Mouse (Mus musculus) 3134 (cell line): ENCODE measurements around the gene Arrdc5.

Source experiments
- DNase-seq: peaks from one replicate; pipeline ENCODE4 v3.0.0-alpha.2; 2011; ENCODE audit warnings: low spot score; ENCODE audit not compliant: insufficient read length; ENCODE audit errors: extremely low read depth

Gene Arrdc5

DNA sequence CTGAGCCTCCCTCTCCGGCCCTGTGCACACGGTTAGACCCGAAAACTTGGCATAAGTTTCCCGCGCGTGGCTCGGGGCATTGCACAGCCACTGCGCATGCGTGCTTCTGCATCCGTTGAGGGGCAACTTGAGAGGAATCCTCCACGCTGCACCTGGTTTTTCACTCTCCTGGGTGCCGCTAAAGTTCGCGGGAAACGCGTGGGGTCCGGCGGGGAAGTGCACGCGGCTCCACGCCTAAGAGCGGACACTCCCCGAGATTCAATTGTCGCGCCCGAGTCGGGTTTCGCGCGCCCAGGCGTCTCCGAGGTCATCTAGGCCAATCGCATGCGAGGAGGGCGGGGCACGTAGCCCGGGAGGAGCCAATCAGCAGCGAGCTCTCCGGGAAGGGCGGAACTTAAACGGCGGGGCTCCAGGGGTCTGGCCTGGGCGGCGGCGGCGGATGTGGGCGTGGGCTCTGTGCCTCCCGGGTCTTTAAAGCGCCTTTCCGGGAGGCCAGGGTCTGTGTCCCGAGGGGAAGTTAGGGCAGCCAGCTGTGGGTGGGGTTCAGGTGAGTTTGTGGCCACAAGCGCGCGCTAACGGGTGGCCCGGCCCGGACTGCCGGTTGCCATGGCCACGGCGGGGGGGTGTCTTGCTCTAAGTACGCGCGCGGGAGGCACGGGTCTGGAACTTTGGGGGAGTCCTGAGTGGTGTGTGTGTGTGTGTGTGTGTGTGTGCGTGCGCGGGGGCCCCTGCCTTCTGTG is 3.9 kb upstream of the Arrdc5 start:
- peak; percentile 97 for DNase-seq

DNA sequence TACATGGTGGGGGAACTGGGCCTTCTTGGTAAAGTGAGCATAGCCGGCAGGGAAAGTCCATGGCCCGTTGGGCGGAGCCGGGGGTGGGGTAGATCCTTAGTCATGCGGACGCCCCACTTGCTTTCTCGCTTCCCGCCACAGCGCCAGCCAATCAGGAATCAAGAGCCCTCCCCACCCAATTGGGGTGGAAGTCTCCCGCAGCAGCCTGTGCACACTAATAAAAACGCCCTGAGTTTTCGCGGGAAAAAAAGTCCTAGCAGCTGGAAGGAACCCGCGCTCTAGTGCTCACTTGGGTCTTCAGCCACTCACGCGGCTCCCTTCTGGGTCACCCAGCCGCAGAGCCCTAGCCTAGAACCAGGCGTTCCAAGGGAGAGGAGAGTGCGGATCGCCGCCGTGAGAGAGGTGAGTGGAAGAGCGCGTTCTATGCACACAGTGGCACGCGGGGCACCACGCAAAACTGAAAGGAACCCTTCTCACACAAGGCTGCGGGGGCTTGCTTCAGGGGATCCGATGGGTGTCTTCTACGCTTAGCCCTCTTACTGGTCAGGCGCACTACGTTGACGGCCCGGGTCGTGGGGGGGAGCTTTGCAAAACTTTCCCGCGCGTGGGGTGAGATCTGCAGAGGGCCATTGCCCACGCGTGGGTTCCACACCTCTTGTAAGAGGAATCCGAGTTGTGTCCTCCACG is 3.2 kb upstream of the Arrdc5 start, which contains the start of gene Uhrf1:
Uhrf1 (plus strand) TSS at position 162 of the 687 bp plus-strand sequence.
- DNase-seq = peak; percentile 93

DNA sequence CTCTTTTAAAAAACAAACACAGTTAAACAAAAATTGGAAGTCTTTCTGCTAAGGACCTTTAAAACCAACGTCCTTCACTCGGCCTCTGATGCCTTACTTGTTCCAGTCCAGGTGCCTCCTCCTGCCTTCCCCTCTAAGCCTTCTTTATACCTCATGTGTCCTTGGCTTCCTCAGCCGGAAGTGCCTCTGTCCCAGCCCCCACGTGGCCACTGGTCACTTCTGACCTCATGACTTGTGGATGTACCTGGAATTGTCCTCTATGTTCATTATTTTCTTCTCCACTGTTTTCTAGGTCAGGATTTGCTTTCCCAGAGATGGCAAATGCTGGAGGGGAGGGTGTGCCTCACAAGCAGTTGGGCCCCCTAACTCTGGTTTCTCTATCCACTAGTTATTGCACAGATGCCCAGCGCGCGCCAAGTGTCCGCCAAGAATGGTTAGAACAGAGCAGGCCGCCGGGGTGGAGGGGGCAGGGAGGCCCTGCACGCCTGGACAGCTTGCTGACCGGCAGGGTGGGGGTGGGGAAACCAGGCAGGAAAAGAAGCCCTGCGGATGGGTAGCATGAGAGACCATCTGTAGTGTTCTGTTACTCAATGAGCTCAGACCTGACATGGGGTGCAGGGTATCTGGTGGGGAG is 2.4 kb upstream of the Arrdc5 start:
- DNase-seq = peak; percentile 69

DNA sequence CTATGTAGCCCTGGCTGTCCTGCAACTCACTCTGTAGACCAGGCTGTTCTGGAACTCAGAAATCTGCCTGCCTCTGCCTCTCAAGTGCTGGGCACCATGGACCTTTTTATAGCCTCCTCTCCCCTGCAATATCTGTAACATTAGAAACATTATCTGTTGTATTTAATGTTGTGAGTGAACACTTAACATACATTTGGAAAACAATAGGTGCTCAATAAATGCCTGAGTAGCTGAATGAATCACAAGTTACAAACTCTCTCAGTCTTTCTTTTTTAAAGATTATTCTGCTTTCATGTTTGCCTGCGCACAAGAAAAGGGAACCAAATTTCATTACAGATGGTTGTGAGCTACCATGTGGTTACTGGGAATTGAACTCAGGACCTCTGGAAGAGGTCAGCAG is 1.8 kb downstream of the Arrdc5 start:
- DNase-seq = no peak

DNA sequence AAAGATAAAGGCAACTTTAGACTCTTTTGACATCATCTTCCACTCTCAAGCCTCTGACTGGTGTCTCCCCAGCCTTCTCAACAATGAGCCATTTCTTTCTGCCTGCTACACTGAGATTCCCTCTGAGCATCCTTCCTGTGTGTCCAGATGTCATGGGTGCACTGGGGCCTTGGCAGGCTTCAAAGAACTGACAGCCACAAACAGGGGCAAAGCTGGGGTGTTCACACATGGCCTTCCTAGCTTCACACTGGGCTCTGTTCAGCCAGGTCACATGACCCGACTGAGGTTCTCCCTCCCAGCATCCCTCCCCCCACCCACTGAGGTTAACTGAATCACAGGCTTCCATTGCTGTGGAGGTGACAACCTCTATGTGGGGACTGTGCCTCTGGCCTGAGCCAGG is 3.9 kb downstream of the Arrdc5 start:
- DNase-seq = no peak

DNA sequence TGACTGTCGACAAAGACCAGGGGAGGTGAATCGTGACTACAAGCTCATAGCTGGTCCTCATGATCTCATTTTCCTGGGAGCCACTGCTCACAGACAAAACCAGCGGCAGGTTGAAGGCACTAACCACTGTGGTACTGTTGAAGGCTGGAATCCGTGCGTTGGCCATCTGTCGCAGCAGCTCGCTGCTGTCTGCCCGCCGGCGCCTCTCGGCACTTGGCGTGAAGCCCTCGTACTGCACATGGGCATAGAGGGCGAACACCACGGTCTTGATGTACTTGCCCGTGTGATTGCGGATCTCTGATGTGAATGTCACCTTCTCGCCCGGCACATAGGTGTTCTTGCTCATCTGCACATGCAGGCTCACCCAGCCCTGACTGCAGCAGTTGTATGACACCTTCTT is 5.8 kb downstream of the Arrdc5 start:
- DNase-seq = no peak

DNA sequence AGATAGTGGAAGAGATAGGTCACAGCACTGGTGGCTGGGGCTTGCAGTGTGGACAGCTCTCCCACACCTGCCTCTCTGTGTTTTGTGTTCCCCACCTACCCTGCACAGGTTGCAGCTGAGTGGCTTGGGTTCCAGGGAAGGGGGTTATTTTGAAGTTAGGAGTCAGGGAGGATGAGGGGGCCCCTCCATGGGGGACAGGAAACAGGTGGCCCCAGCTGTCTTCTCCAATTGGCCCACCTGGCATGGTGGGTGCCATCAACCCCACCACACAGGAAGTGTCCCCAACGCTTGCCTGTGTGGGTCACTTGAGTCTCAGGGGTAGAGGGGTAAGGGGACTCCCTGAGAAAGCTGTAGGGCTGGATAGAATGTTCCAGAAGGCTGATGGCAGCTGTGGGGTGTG is 6.8 kb downstream of the Arrdc5 start:
- DNase-seq = no peak

DNA sequence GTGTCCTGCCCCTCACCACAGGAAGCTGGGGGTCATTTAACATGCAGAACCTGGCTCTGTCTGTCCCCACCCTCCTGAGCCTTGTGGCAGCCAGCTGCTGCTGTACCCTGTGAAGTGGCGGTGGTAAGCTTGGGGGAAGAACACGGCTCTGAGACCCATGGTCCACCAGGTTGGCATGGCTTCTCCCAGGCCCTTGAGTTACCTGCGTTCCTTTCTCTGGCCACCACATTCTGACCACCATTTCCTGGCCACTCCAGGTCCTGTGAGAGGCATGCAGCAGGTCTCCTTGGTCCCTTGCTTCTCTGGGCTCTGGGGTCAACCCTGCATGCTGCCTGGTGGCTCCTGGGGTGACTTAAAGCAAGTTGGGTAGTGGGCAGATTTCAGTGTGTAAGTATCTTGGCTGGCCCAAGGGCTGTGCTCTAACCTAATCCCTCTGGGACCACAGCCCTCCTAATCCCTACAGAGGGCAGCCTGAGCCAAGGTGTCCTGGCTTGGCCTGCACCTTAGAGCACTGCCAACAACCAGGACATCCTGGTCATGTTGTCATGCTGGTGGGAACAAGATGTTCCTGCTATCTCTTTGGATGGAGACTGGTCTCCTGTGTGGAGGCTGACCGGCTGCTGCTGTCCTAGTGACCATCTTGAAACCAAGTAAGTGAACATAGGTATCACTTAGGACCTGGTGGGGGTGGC is 7.4 kb downstream of the Arrdc5 start, which contains the start of gene Plin3:
Plin3 (minus strand) TSS at position 343 of the 692 bp plus-strand sequence.
- no peak for DNase-seq

DNA sequence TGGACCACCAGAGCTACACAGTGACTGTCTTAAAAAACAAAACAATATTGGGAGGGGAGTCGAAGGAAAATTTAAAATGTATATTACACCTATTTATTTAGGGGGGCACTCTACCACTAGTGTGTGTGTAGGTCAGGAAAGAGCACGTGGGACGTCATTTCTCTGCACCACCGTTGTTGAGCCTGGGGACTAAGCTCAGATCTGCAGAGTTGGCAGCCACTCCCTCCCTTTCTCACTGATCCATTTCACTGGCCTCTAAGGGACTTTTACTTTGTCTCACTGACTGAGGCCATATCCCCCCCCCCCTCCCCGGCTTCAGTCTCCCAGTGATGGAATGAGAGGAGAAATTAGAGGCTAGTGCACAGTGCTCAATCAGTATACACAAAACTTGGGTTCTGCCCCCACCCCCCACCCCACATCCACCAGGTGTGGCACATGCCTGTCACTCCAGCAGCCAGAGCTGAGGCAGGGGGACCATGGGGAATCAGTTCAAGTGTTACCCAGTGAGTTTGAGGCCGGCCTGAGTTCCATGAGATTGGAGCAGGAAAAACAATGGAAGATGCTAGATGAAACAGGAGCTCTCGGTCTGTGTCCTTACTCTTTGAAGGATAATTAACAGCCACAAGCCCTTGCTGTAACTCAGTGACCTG is 8.1 kb downstream of the Arrdc5 start:
- no peak for DNase-seq

DNA sequence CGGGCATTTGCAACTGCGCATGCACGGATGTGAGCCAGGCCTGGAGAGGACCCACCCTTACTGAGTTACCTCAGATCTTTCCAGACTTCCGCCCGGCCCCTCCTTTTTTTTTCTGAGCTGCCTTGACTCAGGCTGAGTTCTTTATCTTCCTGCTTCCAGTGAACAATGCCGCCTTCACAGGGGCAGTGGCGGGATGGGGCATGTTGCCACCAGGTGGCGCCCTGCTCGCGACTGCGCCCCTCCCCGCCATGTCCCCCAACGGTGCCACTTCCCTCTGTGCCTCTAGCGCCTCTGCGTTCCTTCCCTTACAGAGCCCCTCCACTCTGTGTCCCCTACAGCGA is 8.9 kb downstream of the Arrdc5 start:
- peak; percentile 90 for DNase-seq

DNA sequence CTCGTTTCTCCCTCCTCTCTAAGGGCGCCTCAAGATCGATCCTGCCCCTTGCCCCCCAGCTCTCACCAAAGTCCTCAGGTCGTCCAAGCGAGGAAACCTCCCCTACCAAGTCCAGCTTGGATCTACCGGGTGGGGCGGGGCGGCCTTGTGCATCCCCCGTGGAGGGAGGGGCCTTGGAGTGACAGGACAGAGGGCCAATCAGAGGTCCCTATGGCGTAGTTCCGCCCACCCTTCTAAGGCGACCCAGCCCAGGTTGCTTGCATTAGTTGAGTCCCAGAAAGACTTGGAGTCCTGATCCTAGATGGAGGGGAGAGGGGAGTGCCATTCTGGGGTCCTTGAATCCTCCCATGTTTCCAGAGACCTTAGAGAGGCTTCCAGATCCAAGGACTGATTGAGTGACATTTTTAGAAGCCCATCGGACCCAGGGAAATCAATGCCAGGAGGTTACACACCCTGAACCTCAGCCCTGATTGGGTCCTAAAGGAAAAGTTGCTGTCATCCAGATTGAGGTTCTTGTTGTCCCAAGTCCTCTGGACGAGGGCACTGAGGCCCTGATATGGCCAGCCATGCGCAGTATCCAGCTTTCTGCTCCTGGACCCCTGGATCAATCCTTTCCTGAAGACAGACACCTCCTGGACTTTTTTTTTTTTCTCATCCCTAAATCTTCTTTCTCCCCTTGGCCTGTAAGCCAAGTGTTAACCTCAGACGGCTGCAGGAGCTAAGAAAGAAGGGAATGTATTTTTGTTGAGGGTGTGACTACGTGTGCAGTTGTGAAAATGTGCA is 9.5 kb downstream of the Arrdc5 start:
- DNase-seq = peak; percentile 97

DNA sequence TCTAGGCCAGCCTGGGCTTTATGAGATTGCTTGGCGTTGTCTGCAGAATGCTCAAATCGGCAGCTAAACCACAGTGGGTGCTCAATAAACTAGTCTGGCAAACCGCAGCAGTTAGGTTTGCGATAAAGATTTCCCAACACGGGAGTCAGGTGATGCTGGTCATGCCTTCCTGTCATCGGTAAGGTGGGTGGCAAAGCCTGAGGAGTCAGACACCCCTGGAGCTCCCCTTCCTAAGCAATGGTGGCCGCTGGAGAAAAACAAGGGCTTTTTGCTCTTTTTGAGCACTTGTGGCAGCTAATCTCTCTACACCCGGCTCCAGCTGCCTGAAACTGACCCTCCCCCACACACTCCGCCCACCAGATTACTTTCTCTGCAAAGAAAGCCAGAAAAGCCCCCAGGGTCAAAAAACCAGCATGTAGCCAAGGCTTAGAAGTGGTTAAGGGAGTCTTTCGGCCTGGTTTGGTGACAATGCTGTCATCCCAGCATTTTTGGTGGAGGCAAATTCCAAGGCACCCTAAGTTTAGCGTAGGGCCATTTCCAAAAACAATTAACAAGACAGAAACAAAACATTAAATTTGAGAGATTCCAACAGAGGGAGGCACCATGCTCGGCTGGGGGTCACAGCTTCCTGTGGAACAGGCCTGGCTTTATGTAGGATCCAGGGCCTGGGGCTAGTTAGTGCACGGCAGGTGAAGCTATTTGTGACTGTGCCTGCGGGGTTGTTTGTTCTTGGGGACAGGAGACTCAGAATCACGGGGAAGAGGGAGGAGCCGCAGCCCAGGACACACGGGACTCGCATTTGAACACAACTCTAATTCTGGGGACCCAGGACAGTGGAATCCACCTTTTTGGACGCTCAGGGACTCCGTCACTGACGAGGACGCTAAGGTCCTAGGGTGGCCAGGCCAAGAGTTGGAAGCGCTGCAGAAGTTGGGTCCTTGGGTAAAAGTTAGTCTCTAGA is 10.4 kb downstream of the Arrdc5 start:
- no peak for DNase-seq

DNA sequence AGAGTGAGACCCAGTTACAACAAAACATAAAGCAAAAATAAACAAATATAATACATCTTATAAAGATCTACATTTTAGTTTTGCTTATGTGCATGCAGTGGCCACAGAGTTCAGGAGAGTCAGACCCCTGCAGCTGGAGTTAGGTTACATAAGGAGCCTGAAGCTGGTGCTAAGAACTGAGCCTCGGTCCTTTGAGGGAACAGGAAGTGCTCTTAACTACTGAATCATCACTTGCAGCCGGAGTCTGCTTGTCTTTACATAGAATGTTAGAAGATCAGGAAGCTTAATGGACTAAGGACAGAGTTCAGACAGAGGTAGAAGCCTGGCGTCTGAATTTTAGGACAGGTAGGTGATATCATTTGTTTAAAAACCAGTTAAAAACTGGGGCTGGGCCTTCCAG is 11.2 kb downstream of the Arrdc5 start:
- no peak for DNase-seq

DNA sequence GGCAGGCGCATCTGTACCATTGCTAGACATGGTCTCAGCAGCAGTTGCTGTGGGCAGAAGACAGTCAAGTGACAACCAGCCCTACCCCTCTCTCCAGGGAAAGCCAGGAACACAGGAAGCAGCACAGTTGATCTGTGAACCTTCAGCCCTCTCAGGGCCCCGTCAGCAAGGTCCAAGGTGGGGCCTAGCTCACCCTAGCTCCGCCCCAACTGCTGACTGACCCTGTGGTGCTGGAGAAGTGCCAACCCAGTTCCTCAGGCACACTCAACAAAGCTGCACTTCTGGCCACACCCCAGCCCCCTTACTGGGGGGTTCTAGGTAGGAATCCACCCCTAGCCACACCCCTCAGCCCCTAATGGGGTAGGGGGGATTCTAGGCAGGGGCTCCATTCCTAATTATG is 12.3 kb downstream of the Arrdc5 start:
- DNase-seq = no peak

DNA sequence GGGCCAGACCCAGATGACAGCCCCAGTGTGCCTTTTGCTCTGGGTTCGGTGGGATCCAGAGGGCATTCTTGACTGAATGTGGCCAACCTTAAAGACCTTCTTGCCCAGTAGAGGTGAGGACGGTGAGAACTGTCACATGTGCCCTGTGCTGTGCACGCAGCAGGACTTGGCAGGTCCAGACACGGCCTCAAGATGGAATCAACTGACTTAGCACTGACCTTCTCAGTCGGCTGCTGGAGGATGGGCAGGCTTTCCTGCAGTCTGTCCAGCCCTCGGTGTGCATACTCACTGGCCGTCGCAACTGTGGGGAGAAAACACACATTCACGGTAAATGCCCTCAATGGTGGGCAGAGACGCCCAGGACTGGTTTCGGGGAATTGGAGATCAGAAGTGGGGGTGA is 14.1 kb downstream of the Arrdc5 start:
- DNase-seq = no peak

DNA sequence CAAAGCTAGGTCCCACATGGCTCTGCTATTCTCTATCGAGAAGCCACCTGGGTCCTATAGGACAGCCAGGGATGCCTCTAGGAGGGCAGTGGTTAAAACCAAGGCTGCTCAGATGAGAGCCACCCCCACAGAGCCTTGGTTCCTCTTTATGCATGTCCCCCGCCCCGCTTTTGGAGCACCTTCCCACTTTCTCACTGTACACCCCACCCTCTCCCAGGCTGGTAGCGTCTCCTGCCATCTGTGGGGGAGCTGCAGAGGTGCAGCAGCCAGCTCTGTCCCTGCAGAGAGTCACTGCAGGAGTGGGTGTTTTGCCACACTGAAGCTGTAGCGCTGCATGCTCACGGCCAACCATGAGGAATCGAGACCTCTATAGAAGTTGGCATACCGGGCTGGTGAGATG is 16.8 kb downstream of the Arrdc5 start:
- DNase-seq = no peak

DNA sequence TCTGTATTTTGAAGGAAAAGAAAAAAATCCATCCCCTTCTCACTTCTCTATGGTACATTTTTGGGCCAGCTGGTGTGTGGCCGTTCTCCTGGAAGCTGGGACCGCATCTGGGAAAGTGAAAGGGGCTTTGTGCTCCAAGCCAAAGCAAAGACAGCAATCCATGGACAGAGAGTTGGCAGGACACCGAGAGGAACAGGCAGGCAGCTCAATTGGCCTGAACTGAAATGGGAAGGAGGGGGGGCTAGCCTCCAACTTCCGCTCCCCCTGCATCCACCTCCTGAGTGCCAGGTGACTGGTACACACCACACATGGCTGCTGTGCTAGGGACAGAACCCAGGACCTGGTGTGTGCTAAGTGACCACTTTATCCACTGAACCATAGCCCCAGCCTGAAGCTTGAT is 17.3 kb downstream of the Arrdc5 start:
- DNase-seq = no peak

DNA sequence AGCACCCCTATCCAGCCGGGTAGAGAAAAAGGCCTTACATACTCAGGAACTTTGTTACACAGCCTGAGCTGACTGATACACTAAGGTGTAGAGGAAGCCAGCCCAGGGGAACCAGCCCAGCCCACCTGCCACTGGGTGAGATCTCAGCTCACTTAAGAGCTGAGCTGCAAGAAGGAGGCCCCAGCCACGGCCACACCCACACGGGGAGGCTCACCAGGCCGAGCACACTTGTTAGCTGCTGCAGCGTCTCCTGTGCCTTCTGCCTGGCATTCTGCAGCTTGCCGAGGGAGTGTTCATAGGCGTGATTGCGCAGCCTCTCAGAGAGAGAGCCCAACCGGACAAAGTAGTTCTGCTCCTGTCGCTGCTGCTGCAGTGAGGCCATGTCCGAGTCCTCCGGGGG is 18.9 kb downstream of the Arrdc5 start:
- no peak for DNase-seq
